Mouse (Mus musculus): ENCODE measurements at regions not wholly inside any gene's neighbourhood (a gene's known extent, or its start where the extent isn't known, plus 50 kb on each side); places are given as distances from the start of the nearest gene placed in this dataset.

DNA sequence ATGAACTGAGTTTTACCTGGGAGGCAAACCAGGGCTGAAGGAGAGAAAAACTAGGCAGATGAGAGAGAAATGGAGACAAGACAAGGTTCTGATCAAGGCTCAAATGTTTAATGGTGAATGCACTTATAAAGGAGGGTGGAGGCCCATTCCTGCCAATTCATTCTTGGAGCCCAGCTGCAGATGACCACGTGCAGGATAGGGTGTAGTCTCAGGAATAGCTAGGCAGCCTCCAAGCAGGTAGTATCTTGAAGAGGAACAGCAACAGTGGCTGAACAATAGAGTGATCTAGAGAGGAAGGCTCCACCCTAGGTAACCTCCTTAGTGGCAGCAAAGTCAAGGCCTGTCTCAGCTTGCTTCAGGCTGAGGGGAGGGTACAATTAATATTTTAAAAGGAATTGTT is 973.2 kb downstream of the Serpinb8 start:
- Histone ChIP-seq H3K27ac (ENCODE audit: low read depth, low read length) (no peak overlapping the region), H3K36me3 (ENCODE audit: control insufficient read depth, insufficient read depth) (no peaks in the 10 kb centered on the region), H3K9ac (ENCODE audit: low read depth, low read length) (no peak overlapping the region), H3K9me3 (ENCODE audit: control insufficient read depth) (no peaks in the 10 kb centered on the region), H3K4me3 (ENCODE audit: low read depth, low read length) (no peak overlapping the region), H3K4me2 (replicated peaks; ENCODE audit: low read depth) (no peak overlapping the region), H3K4me1 (replicated peaks; ENCODE audit: control insufficient read depth, insufficient read depth, low read length) (no peaks in the 10 kb centered on the region), H3K27me3 (replicated peaks; ENCODE audit: control insufficient read depth, insufficient read depth, low read length) (no peaks in the 10 kb centered on the region)
- 24% methylated on average over 1 of the region's 1 CpGs for WGBS
- TF ChIP-seq CTCF (IDR thresholded peaks at IDR 0.05; ENCODE audit: low read depth) = no peak
- no peak for ATAC-seq

- no peaks in the 10 kb centered on the region for H3K27me3 ChIP-seq (replicated peaks; ENCODE audit: control insufficient read depth, insufficient read depth, low read length)
- no peak overlapping the region for H3K9ac ChIP-seq (ENCODE audit: low read depth, low read length)
- H3K4me2 ChIP-seq (replicated peaks; ENCODE audit: low read depth) = no peak overlapping the region
- no peak for ATAC-seq
- H3K27ac ChIP-seq (ENCODE audit: low read depth, low read length) = no peak overlapping the region
- H3K9me3 ChIP-seq (ENCODE audit: control insufficient read depth) = no peaks in the 10 kb centered on the region
- H3K36me3 ChIP-seq (ENCODE audit: control insufficient read depth, insufficient read depth) = no peaks in the 10 kb centered on the region
- no peak overlapping the region for H3K4me3 ChIP-seq (ENCODE audit: low read depth, low read length)
- H3K4me1 ChIP-seq (replicated peaks; ENCODE audit: control insufficient read depth, insufficient read depth, low read length) = no peaks in the 10 kb centered on the region
- 58% methylated on average over 3 of the region's 3 CpGs for WGBS
- no peak for TF ChIP-seq CTCF (IDR thresholded peaks at IDR 0.05; ENCODE audit: low read depth)
Measured at GRCm38 (mm10) chr1:108571977-108572376, 982.2 kb downstream of the Serpinb8 start.

GRCm38 (mm10) chr1:108572765-108573164 is 983.0 kb downstream of the Serpinb8 start:
- no peaks in the 10 kb centered on the region for H3K36me3 ChIP-seq (ENCODE audit: control insufficient read depth, insufficient read depth)
- H3K27me3 ChIP-seq (replicated peaks; ENCODE audit: control insufficient read depth, insufficient read depth, low read length) = no peaks in the 10 kb centered on the region
- no peaks in the 10 kb centered on the region for H3K4me1 ChIP-seq (replicated peaks; ENCODE audit: control insufficient read depth, insufficient read depth, low read length)
- no peak overlapping the region for H3K9ac ChIP-seq (ENCODE audit: low read depth, low read length)
- H3K27ac ChIP-seq (ENCODE audit: low read depth, low read length) = no peak overlapping the region
- H3K4me2 ChIP-seq (replicated peaks; ENCODE audit: low read depth) = no peak overlapping the region
- ATAC-seq = no peak
- H3K4me3 ChIP-seq (ENCODE audit: low read depth, low read length) = no peak overlapping the region
- H3K9me3 ChIP-seq (ENCODE audit: control insufficient read depth) = no peaks in the 10 kb centered on the region
- no peak for TF ChIP-seq CTCF (IDR thresholded peaks at IDR 0.05; ENCODE audit: low read depth)

- H3K27me3 ChIP-seq (replicated peaks; ENCODE audit: control insufficient read depth, insufficient read depth, low read length) = no peaks in the 10 kb centered on the region
- no peaks in the 10 kb centered on the region for H3K36me3 ChIP-seq (ENCODE audit: control insufficient read depth, insufficient read depth)
- TF ChIP-seq CTCF (IDR thresholded peaks at IDR 0.05; ENCODE audit: low read depth) = no peak
- 0 out of 2 replicates have a peak, but pooled peaks cover 2% of the 10 kb centered on the region for H3K9me3 ChIP-seq (ENCODE audit: control insufficient read depth)
- no peak for ATAC-seq
- no peak overlapping the region for H3K4me2 ChIP-seq (replicated peaks; ENCODE audit: low read depth)
- H3K9ac ChIP-seq (ENCODE audit: low read depth, low read length) = no peak overlapping the region
- WGBS = 80% methylated on average over 6 of the region's 6 CpGs
- no peaks in the 10 kb centered on the region for H3K4me1 ChIP-seq (replicated peaks; ENCODE audit: control insufficient read depth, insufficient read depth, low read length)
- H3K4me3 ChIP-seq (ENCODE audit: low read depth, low read length) = no peak overlapping the region
- H3K27ac ChIP-seq (ENCODE audit: low read depth, low read length) = no peak overlapping the region
Measured at GRCm38 (mm10) chr1:108576806-108577205, 987.0 kb downstream of the Serpinb8 start.

GRCm38 (mm10) chr1:108577793-108578192 is 988.0 kb downstream of the Serpinb8 start:
- Histone ChIP-seq H3K9me3 (ENCODE audit: control insufficient read depth) (0 out of 2 replicates have a peak, but pooled peaks cover 2% of the 10 kb centered on the region), H3K4me2 (replicated peaks; ENCODE audit: low read depth) (no peak overlapping the region), H3K27ac (ENCODE audit: low read depth, low read length) (no peak overlapping the region), H3K27me3 (replicated peaks; ENCODE audit: control insufficient read depth, insufficient read depth, low read length) (no peaks in the 10 kb centered on the region), H3K4me1 (replicated peaks; ENCODE audit: control insufficient read depth, insufficient read depth, low read length) (no peaks in the 10 kb centered on the region), H3K9ac (ENCODE audit: low read depth, low read length) (no peak overlapping the region), H3K4me3 (ENCODE audit: low read depth, low read length) (no peak overlapping the region), H3K36me3 (ENCODE audit: control insufficient read depth, insufficient read depth) (no peaks in the 10 kb centered on the region)
- no peak for TF ChIP-seq CTCF (IDR thresholded peaks at IDR 0.05; ENCODE audit: low read depth)
- no peak for ATAC-seq
- 92% methylated on average over 3 of the region's 3 CpGs for WGBS

DNA sequence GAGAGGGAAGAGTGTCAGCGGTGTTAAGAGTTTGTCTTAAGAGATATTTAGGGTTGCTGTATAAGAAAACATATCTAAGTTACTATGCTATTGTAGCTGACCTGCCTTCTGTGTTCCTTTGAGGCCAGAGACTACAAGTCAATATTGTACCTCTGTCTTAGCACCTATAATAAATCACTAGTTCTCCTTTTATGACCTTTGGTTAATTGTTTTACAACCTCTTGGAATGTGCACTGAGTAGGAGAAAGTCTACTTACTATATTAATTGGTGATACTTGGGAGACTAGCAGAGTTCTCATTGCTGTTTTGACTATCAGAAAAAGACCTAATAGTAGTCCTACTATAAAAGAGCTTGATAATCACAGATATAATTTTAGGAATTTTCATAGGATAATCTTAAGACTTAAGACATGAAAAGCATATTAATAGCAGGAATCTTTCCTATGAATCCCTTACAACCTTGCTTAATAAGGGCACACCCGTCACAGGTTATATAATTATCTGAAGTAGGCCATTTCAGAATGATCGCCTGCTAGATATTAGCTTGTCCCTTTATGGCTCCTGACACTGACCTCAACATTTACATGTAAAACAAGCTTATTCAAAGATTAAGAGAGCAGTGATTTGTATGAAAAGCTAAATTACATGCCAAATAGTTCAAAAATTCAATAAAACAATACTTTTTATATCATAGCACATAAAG is 1003.1 kb downstream of the Serpinb8 start:
- TF ChIP-seq CTCF (IDR thresholded peaks at IDR 0.05; ENCODE audit: low read depth) = no peak
- Histone ChIP-seq H3K27me3 (replicated peaks; ENCODE audit: control insufficient read depth, insufficient read depth, low read length) (no peaks in the 10 kb centered on the region), H3K36me3 (ENCODE audit: control insufficient read depth, insufficient read depth) (no peaks in the 10 kb centered on the region), H3K9ac (ENCODE audit: low read depth, low read length) (no peak overlapping the region), H3K4me3 (ENCODE audit: low read depth, low read length) (no peak overlapping the region), H3K4me2 (replicated peaks; ENCODE audit: low read depth) (no peak overlapping the region), H3K27ac (ENCODE audit: low read depth, low read length) (no peak overlapping the region), H3K9me3 (ENCODE audit: control insufficient read depth) (no peaks in the 10 kb centered on the region), H3K4me1 (replicated peaks; ENCODE audit: control insufficient read depth, insufficient read depth, low read length) (no peaks in the 10 kb centered on the region)
- WGBS = 34% methylated on average over 3 of the region's 3 CpGs
- peak; percentile 69 for ATAC-seq
